In the genomic region with DNA sequence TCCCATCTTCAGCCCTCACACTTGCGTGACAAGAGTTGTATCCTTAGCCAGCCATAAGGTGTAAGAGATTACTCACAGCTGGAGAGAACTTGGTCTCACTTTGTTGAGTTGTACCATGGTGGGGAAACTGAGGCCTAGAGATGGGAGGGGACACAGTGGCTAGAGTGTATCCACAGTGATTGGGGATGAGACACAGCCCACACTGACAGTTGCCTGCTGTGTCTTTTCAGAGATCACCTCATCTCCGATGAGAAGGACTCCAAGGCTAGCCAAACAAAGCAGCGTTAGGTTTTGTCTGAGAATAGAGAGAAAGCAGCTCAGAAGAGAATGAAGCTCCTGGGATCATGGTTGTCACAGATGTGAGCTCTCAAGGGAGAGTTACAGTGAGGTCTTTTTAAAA, we compare ENCODE assay signal across 36 mouse cellular contexts. TPM values are rescaled to one million over a fixed set of nuclear protein-coding genes. Genes with fewer than 3 reads are reported as not detected.
DNase-seq lines count a peak whose midpoint lies in the region; ATAC-seq and TF ChIP-seq lines count a peak whose summit lies in the region.
"Had no signal": no experiment of that assay in that cellular context is flagged by ENCODE, and none has a peak within 500 bp of the region (broad histone marks: within the 10 kb centered on the region; RNA-seq: fewer than 3 reads in every experiment).

No protein-coding gene starts in this region.

- H3K4me2 ChIP-seq in lung, embryonic 14.5 days: no peak overlapping the region
- H3K4me2 ChIP-seq in lung, embryonic 16.5 days (ENCODE audit: low read depth, low read length): no peak overlapping the region
- H3K4me2 ChIP-seq: forebrain, embryonic 13.5 days; heart, embryonic 11.5 days; hindbrain, embryonic 12.5 days; hindbrain, embryonic 15.5 days had no signal

- DNase-seq in lung, embryonic 14.5 days: peak; percentile 74
- DNase-seq in lung, postnatal 14 days: peak; percentile 63
- DNase-seq in lung, postnatal 4 days: peak; percentile 44 to 64
- DNase-seq in layer of hippocampus, adult 2 months (ENCODE audit: low spot score in 2 of 2): no peak
- DNase-seq in B cell, adult 2 months: no peak
- DNase-seq in kidney, postnatal 14 days: no peak
- DNase-seq: adrenal gland, adult 2 months; adrenal gland, postnatal 25 days; cerebellum, adult 11-12 months; cerebellum, adult 8-10 months; cerebellum, postnatal 10 days; cerebellum, postnatal 36 days; forebrain, postnatal 0 days; gastrocnemius, adult 2 months; gastrocnemius, postnatal 14 days; heart, adult 11 months had no signal

- no peak for TF ChIP-seq CTCF in lung, embryonic 14.5 days (IDR thresholded peaks at IDR 0.05; ENCODE audit: low read depth)
- TF ChIP-seq CTCF in layer of hippocampus, adult 2 months (conservative IDR thresholded peaks at IDR 0.05): no peak

- ATAC-seq in lung, embryonic 14.5 days (ENCODE audit: insufficient read depth): peak; percentile 52; the same call in 1 of the 2 replicates
- ATAC-seq in lung, embryonic 16.5 days (ENCODE audit: low read depth): peak; percentile 82
- ATAC-seq: CD4-positive, CD25-positive, alpha-beta regulatory T cell, adult 4 months; forebrain, embryonic 13.5 days; forebrain, postnatal 0 days had no signal

- WGBS in lung, embryonic 14.5 days: 50% methylated on average over 3 of the region's 3 CpGs
- 57% methylated on average over 3 of the region's 3 CpGs for WGBS in lung, embryonic 16.5 days

- H3K4me1 ChIP-seq in lung, embryonic 14.5 days (ENCODE audit: insufficient read depth): no peaks in the 10 kb centered on the region
- H3K4me1 ChIP-seq in lung, embryonic 16.5 days (replicated peaks; ENCODE audit: control insufficient read depth, insufficient read depth, low read length): no peaks in the 10 kb centered on the region; the same call in 1 of the 2 replicates
- H3K4me1 ChIP-seq: forebrain, embryonic 10.5 days; forebrain, embryonic 13.5 days; hindbrain, embryonic 12.5 days; hindbrain, embryonic 15.5 days had no signal

- H3K27ac ChIP-seq in lung, embryonic 14.5 days (ENCODE audit: low read depth): no peak overlapping the region
- H3K27ac ChIP-seq in lung, embryonic 16.5 days (ENCODE audit: low read length): no peak overlapping the region
- no peak overlapping the region for H3K27ac ChIP-seq in layer of hippocampus, adult 2 months
- H3K27ac ChIP-seq: forebrain, embryonic 10.5 days; forebrain, embryonic 13.5 days; gastrocnemius, adult 2 months; hindbrain, embryonic 12.5 days; hindbrain, embryonic 15.5 days had no signal

- H3K27me3 ChIP-seq in lung, embryonic 14.5 days (ENCODE audit: insufficient read depth, low read length): no peaks in the 10 kb centered on the region
- no peaks in the 10 kb centered on the region for H3K27me3 ChIP-seq in lung, embryonic 16.5 days (ENCODE audit: control insufficient read depth, insufficient read depth, low read depth, low read length)
- H3K27me3 ChIP-seq: forebrain, embryonic 13.5 days; hindbrain, embryonic 12.5 days; hindbrain, embryonic 15.5 days had no signal

- no peak overlapping the region for H3K9ac ChIP-seq in lung, embryonic 14.5 days
- no peak overlapping the region for H3K9ac ChIP-seq in lung, embryonic 16.5 days (ENCODE audit: low read length)
- H3K9ac ChIP-seq: forebrain, embryonic 13.5 days; forebrain, postnatal 0 days; hindbrain, embryonic 12.5 days; hindbrain, embryonic 15.5 days had no signal

- H3K36me3 ChIP-seq in lung, embryonic 14.5 days (ENCODE audit: insufficient read depth): no peaks in the 10 kb centered on the region
- H3K36me3 ChIP-seq in lung, embryonic 16.5 days (ENCODE audit: control insufficient read depth, insufficient read depth, low read length): no peaks in the 10 kb centered on the region
- H3K36me3 ChIP-seq: forebrain, embryonic 10.5 days; hindbrain, embryonic 12.5 days; hindbrain, embryonic 15.5 days had no signal

- no peaks in the 10 kb centered on the region for H3K9me3 ChIP-seq in lung, embryonic 14.5 days (ENCODE audit: low read depth, low read length)
- no peaks in the 10 kb centered on the region for H3K9me3 ChIP-seq in lung, embryonic 16.5 days (ENCODE audit: control insufficient read depth, low read length)
- H3K9me3 ChIP-seq: forebrain, embryonic 10.5 days; forebrain, embryonic 13.5 days; hindbrain, embryonic 12.5 days; hindbrain, embryonic 15.5 days had no signal

- no peak overlapping the region for H3K4me3 ChIP-seq in lung, embryonic 14.5 days (ENCODE audit: low read depth, low read length)
- no peak overlapping the region for H3K4me3 ChIP-seq in lung, embryonic 16.5 days (ENCODE audit: low read length)
- no peak overlapping the region for H3K4me3 ChIP-seq in layer of hippocampus, adult 2 months
- H3K4me3 ChIP-seq: forebrain, embryonic 10.5 days; forebrain, embryonic 13.5 days; gastrocnemius, adult 2 months; hindbrain, embryonic 12.5 days; hindbrain, embryonic 15.5 days had no signal

RNA-seq across cellular contexts. Expression of a gene that starts 5.3 kb away (rescaled TPM):
- polyA plus RNA-seq in lung, embryonic 14.5 days (2014; fragmentation: Nextera tagmentation; extraction: Ambion mirVana): 1.1 and 1.2 TPM in 2 replicates
- polyA plus RNA-seq in lung, embryonic 16.5 days (2015; fragmentation: Nextera tagmentation; extraction: Ambion mirVana): 8.8 and 9.6 TPM in 2 replicates
- total RNA-seq in layer of hippocampus, adult 2 months (2021): under 1 TPM in 1 of 2 experiments, not detected in 1; 0.33 TPM
- total RNA-seq: hematopoietic stem cell, adult 5-6 weeks; MEL had no signal
- polyA plus RNA-seq: C2C12; CD4-positive, CD25-positive, alpha-beta regulatory T cell, adult 4 months had no signal

RNA-seq across cellular contexts. Expression of a gene that starts 13.9 kb away (rescaled TPM):
- 1.9 and 2.4 TPM in 2 replicates for polyA plus RNA-seq in lung, embryonic 14.5 days (2014; fragmentation: Nextera tagmentation; extraction: Ambion mirVana)
- polyA plus RNA-seq in lung, embryonic 16.5 days (2015; fragmentation: Nextera tagmentation; extraction: Ambion mirVana): 2.2 and 3.2 TPM in 2 replicates
- 10 to 100 TPM; 52.1 to 55.3 TPM for total RNA-seq in layer of hippocampus, adult 2 months (2021)

RNA-seq across cellular contexts. Expression of a gene that starts 38.7 kb away (rescaled TPM):
- polyA plus RNA-seq in lung, embryonic 14.5 days (2014; fragmentation: Nextera tagmentation; extraction: Ambion mirVana): not detected in 2 replicates
- polyA plus RNA-seq in lung, embryonic 16.5 days (2015; fragmentation: Nextera tagmentation; extraction: Ambion mirVana): not detected in 2 replicates
- not detected for total RNA-seq in layer of hippocampus, adult 2 months (2021)
- total RNA-seq: adrenal gland, adult 2 months; adrenal gland, postnatal 25 days; forebrain, postnatal 0 days; gastrocnemius, adult 2 months; gastrocnemius, postnatal 14 days; gastrocnemius, postnatal 4 days; heart, adult 8-10 months; heart, postnatal 25 days; hematopoietic stem cell, adult 5-6 weeks had no signal
- polyA plus RNA-seq: brain, embryonic 14.5 days; cortical plate, adult 2 months; embryonic facial prominence, embryonic 11.5 days; embryonic facial prominence, embryonic 14.5 days; forebrain, embryonic 10.5 days; forebrain, embryonic 13.5 days; forebrain, postnatal 0 days; frontal cortex, adult 2 months; heart, embryonic 11.5 days; heart, embryonic 14.5 days; heart, postnatal 0 days; hindbrain, embryonic 12.5 days; hindbrain, embryonic 15.5 days had no signal

Comparison
In these comparisons a context has a peak if more than half of its experiments do, and no peak if none do; other contexts are left out.
1. DNase-seq: peak in lung, embryonic 14.5 days (single experiment), lung, postnatal 14 days (single experiment) and lung, postnatal 4 days (2 of 2); none in layer of hippocampus, adult 2 months (0 of 2), B cell, adult 2 months (0 of 2) and kidney, postnatal 14 days (single experiment).